8 mouse cellular contexts compared by ENCODE assay signal in the genomic region with DNA sequence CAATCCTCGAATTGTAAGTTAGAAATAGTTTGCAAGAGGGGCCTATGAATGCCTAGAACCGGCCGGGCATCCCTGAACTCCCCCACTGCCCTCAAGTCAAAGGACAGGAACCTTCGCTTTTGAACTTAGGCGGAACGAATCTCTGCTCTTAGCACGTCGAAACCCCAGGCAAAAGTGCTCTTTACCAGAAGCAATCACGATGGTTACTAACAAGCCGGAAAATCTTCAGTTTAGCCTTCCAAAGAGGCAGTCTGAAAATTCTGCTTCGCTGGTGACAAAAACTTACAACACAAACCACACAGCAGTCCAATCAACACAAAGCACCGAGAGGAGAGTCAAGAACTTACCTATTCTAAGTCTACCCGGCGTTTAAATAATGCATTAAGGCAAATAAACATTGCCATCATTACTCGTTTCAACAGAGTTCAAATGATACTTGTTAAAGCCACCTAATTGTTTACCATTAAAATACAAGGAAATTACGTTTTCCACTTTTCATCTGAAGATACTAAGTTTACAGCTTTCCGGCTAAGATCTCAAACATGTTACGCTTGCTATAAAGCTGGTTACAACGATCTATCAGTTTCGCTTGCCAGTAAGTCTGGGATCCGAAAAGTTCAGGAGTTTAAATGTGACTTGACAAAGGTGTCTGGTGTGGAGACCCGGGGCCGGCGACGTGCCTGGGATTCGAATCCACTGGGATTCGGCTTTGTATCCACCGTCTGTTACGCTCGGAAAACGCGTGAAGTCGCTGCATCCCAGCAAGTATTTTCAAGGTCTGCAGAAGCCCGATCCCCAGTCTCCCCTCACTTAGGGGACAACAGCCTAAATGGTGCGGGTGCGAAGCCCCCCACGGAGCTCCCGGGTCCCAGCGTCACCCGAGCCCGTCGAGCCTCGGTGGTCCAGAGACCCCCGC. TPM values are rescaled to one million over a fixed set of nuclear protein-coding genes. Genes with fewer than 3 reads are reported as not detected.
A peak's percentile ranks its signal among the peaks of the same experiment; 100 is the strongest.
DNase-seq lines count a peak whose midpoint lies in the region; ATAC-seq and TF ChIP-seq lines count a peak whose summit lies in the region.

No protein-coding gene starts in this region.

- H3K4me1 ChIP-seq in embryonic facial prominence, embryonic 12.5 days = peaks cover 23% of the 10 kb centered on the region; the same call in 1 of the 2 replicates
- H3K4me1 ChIP-seq in heart, embryonic 12.5 days (replicated peaks) = peaks cover 11% of the 10 kb centered on the region; the same call in 1 of the 2 replicates
- peaks cover 13% of the 10 kb centered on the region for H3K4me1 ChIP-seq in kidney, embryonic 16.5 days (ENCODE audit: insufficient read depth, low read length)
- H3K4me1 ChIP-seq in liver, embryonic 11.5 days (replicated peaks; ENCODE audit: control insufficient read depth, insufficient read depth, low read length) = peaks cover 10% of the 10 kb centered on the region
- H3K4me1 ChIP-seq in neural tube, embryonic 14.5 days (ENCODE audit: control insufficient read depth, insufficient read depth, low read length) = no peaks in the 10 kb centered on the region

- H3K4me2 ChIP-seq in embryonic facial prominence, embryonic 12.5 days (replicated peaks) = peak overlapping the region; percentile 67
- peak overlapping the region; percentile 84 for H3K4me2 ChIP-seq in heart, embryonic 12.5 days
- H3K4me2 ChIP-seq in kidney, embryonic 16.5 days (replicated peaks; ENCODE audit: low read depth, low read length) = peak overlapping the region; percentile 79
- peak overlapping the region; percentile 64 for H3K4me2 ChIP-seq in liver, embryonic 11.5 days
- H3K4me2 ChIP-seq in neural tube, embryonic 14.5 days (ENCODE audit: low read depth, low read length) = peak overlapping the region; percentile 58

- H3K79me3 ChIP-seq in C2C12 (ENCODE audit: low read depth) = peaks cover 49% of the 10 kb centered on the region

- under 1% methylated on average over 44 of the region's 44 CpGs for WGBS in embryonic facial prominence, embryonic 12.5 days
- WGBS in heart, embryonic 12.5 days = under 1% methylated on average over 44 of the region's 44 CpGs
- WGBS in kidney, embryonic 16.5 days = under 1% methylated on average over 44 of the region's 44 CpGs
- WGBS in liver, embryonic 11.5 days = 2% methylated on average over 44 of the region's 44 CpGs
- WGBS in neural tube, embryonic 14.5 days = under 1% methylated on average over 44 of the region's 44 CpGs

- H3K27ac ChIP-seq in embryonic facial prominence, embryonic 12.5 days = peak overlapping the region; percentile 95
- peak overlapping the region; percentile 85 for H3K27ac ChIP-seq in heart, embryonic 12.5 days (ENCODE audit: poor library complexity, severe bottlenecking)
- peak overlapping the region; percentile 90 for H3K27ac ChIP-seq in kidney, embryonic 16.5 days (ENCODE audit: low read length)
- peak overlapping the region; percentile 82 for H3K27ac ChIP-seq in liver, embryonic 11.5 days (ENCODE audit: low read depth, low read length)
- peak overlapping the region; percentile 82 for H3K27ac ChIP-seq in neural tube, embryonic 14.5 days (ENCODE audit: low read depth, low read length)

- no peak; the same call in 1 of the 2 replicates for ATAC-seq in embryonic facial prominence, embryonic 12.5 days (ENCODE audit: insufficient number of reproducible peaks, insufficient read depth, low FRiP score, low TSS enrichment)
- ATAC-seq in heart, embryonic 12.5 days (ENCODE audit: insufficient number of reproducible peaks, low FRiP score) = no peak; the same call in 1 of the 2 replicates
- ATAC-seq in kidney, embryonic 16.5 days (ENCODE audit: low FRiP score, low TSS enrichment) = no peak
- no peak; the same call in 1 of the 2 replicates for ATAC-seq in liver, embryonic 11.5 days (replicated peaks; ENCODE audit: low FRiP score)
- no peak; the same call in 1 of the 2 replicates for ATAC-seq in neural tube, embryonic 14.5 days (ENCODE audit: low read depth)

- H3K79me2 ChIP-seq in C2C12 (ENCODE audit: control insufficient read depth, insufficient read depth) = peaks cover 55% of the 10 kb centered on the region

- peak; percentile 31 to 37 for DNase-seq in adrenal gland, adult 18-20 months (ENCODE audit: low spot score in 2 of 2)
- DNase-seq in liver, embryonic 11.5 days (ENCODE audit: low spot score) = peak; percentile 32
- peak; percentile 49 to 68 for DNase-seq in urinary bladder, postnatal 4 days (ENCODE audit: low spot score in 2 of 2)

- no peaks in the 10 kb centered on the region for H3K9me3 ChIP-seq in embryonic facial prominence, embryonic 12.5 days
- H3K9me3 ChIP-seq in heart, embryonic 12.5 days (replicated peaks) = no peaks in the 10 kb centered on the region
- peaks cover 3% of the 10 kb centered on the region; the same call in 1 of the 2 replicates for H3K9me3 ChIP-seq in kidney, embryonic 16.5 days (ENCODE audit: low read length)
- 0 out of 2 replicates have a peak, but pooled peaks cover 3% of the 10 kb centered on the region for H3K9me3 ChIP-seq in liver, embryonic 11.5 days (ENCODE audit: control insufficient read depth, low read length)
- no peaks in the 10 kb centered on the region for H3K9me3 ChIP-seq in neural tube, embryonic 14.5 days (ENCODE audit: control insufficient read depth, low read length)

- peak overlapping the region; percentile 76 for H3K9ac ChIP-seq in embryonic facial prominence, embryonic 12.5 days
- peak overlapping the region; percentile 83 for H3K9ac ChIP-seq in heart, embryonic 12.5 days
- peak overlapping the region; percentile 94 for H3K9ac ChIP-seq in kidney, embryonic 16.5 days (replicated peaks; ENCODE audit: low read length)
- H3K9ac ChIP-seq in liver, embryonic 11.5 days (ENCODE audit: low read depth, low read length) = peak overlapping the region; percentile 91
- peak overlapping the region; percentile 81 for H3K9ac ChIP-seq in neural tube, embryonic 14.5 days (replicated peaks; ENCODE audit: low read depth, low read length)

- no peaks in the 10 kb centered on the region for H3K27me3 ChIP-seq in C2C12 (ENCODE audit: control insufficient read depth, insufficient read depth, insufficient read length)
- H3K27me3 ChIP-seq in embryonic facial prominence, embryonic 12.5 days = no peaks in the 10 kb centered on the region
- H3K27me3 ChIP-seq in heart, embryonic 12.5 days (replicated peaks) = no peaks in the 10 kb centered on the region
- H3K27me3 ChIP-seq in kidney, embryonic 16.5 days (ENCODE audit: insufficient read depth, low read length) = no peaks in the 10 kb centered on the region
- H3K27me3 ChIP-seq in liver, embryonic 11.5 days (replicated peaks; ENCODE audit: control insufficient read depth, insufficient read depth, low read length) = no peaks in the 10 kb centered on the region
- H3K27me3 ChIP-seq in neural tube, embryonic 14.5 days (ENCODE audit: control insufficient read depth, insufficient read depth, low read length) = no peaks in the 10 kb centered on the region

- peak overlapping the region; percentile 78 for H3K4me3 ChIP-seq in C2C12 (ENCODE audit: insufficient read depth, poor library complexity, severe bottlenecking)
- H3K4me3 ChIP-seq in embryonic facial prominence, embryonic 12.5 days = peak overlapping the region; percentile 75
- peak overlapping the region; percentile 69 for H3K4me3 ChIP-seq in heart, embryonic 12.5 days
- H3K4me3 ChIP-seq in kidney, embryonic 16.5 days (ENCODE audit: low read length) = peak overlapping the region; percentile 82
- peak overlapping the region; percentile 78 for H3K4me3 ChIP-seq in liver, embryonic 11.5 days (ENCODE audit: low read depth, low read length)
- H3K4me3 ChIP-seq in neural tube, embryonic 14.5 days (ENCODE audit: low read depth, low read length) = peak overlapping the region; percentile 72

- TF ChIP-seq CTCF in C2C12 (IDR thresholded peaks at IDR 0.05; ENCODE audit: control insufficient read depth, insufficient read depth, insufficient read length) = peak; percentile 23

- peaks cover 3% of the 10 kb centered on the region for H3K36me3 ChIP-seq in C2C12 (ENCODE audit: control insufficient read depth, insufficient read depth)
- H3K36me3 ChIP-seq in embryonic facial prominence, embryonic 12.5 days = no peaks in the 10 kb centered on the region
- no peaks in the 10 kb centered on the region for H3K36me3 ChIP-seq in heart, embryonic 12.5 days
- no peaks in the 10 kb centered on the region for H3K36me3 ChIP-seq in kidney, embryonic 16.5 days (ENCODE audit: insufficient read depth, low read length)
- no peaks in the 10 kb centered on the region for H3K36me3 ChIP-seq in liver, embryonic 11.5 days (ENCODE audit: control insufficient read depth, insufficient read depth, low read length)
- H3K36me3 ChIP-seq in neural tube, embryonic 14.5 days (ENCODE audit: control insufficient read depth, insufficient read depth, low read length) = no peaks in the 10 kb centered on the region

- H3ac ChIP-seq in C2C12 (ENCODE audit: control insufficient read depth, insufficient read length, low read depth) = peak overlapping the region; percentile 85

TF ChIP-seq in C2C12, 6 proteins besides CTCF, POLR2A, EP300 and RAD21:
- TF ChIP-seq MAX (IDR thresholded peaks at IDR 0.05) (no peak), MYOD1 (IDR thresholded peaks at IDR 0.05; ENCODE audit: control insufficient read depth, insufficient read length, low read depth) (no peak), CEBPB (IDR thresholded peaks at IDR 0.05; ENCODE audit: low read depth) (no peak), MYOG (IDR thresholded peaks at IDR 0.05; ENCODE audit: control insufficient read depth, extremely low read depth, insufficient read length) (no peak), FOSL1 (IDR thresholded peaks at IDR 0.05; ENCODE audit: insufficient read depth, low read length, poor library complexity, severe bottlenecking) (no peak)

RNA-seq across cellular contexts. Expression of a gene that starts 0.8 kb away (rescaled TPM):
- polyA plus RNA-seq in C2C12 (2012; fragmentation: generic; extraction: Trizol) = 29.0 TPM
- total RNA-seq in adrenal gland, adult 18-20 months (2021) = 1 to 10 TPM; 1.1 to 2.8 TPM
- polyA plus RNA-seq in embryonic facial prominence, embryonic 12.5 days (2016; fragmentation: Nextera tagmentation; extraction: Ambion mirVana) = 77.0 and 82.5 TPM in 2 replicates
- polyA plus RNA-seq in heart, embryonic 12.5 days (2016; fragmentation: Nextera tagmentation; extraction: Ambion mirVana) = 33.9 and 34.6 TPM in 2 replicates
- 38.4 and 51.5 TPM in 2 replicates for polyA plus RNA-seq in kidney, embryonic 16.5 days (2015; fragmentation: Nextera tagmentation; extraction: Ambion mirVana)
- 41.8 and 46.2 TPM in 2 replicates for polyA plus RNA-seq in liver, embryonic 11.5 days (2014; fragmentation: Nextera tagmentation; extraction: Ambion mirVana)
- 15.6 and 22.9 TPM in 2 replicates for polyA plus RNA-seq in neural tube, embryonic 14.5 days (2014; fragmentation: Nextera tagmentation; extraction: Ambion mirVana)

RNA-seq across cellular contexts. Expression of a gene that starts 18.1 kb away (rescaled TPM):
- 0.20 TPM for polyA plus RNA-seq in C2C12 (2012; fragmentation: generic; extraction: Trizol)
- not detected for total RNA-seq in adrenal gland, adult 18-20 months (2021)
- 0.36 and 0.51 TPM in 2 replicates for polyA plus RNA-seq in embryonic facial prominence, embryonic 12.5 days (2016; fragmentation: Nextera tagmentation; extraction: Ambion mirVana)
- polyA plus RNA-seq in heart, embryonic 12.5 days (2016; fragmentation: Nextera tagmentation; extraction: Ambion mirVana) = not detected in 2 replicates
- 0.11 TPM in 1 of 2 replicates, not detected in the other for polyA plus RNA-seq in kidney, embryonic 16.5 days (2015; fragmentation: Nextera tagmentation; extraction: Ambion mirVana)
- 0.44 and 0.45 TPM in 2 replicates for polyA plus RNA-seq in liver, embryonic 11.5 days (2014; fragmentation: Nextera tagmentation; extraction: Ambion mirVana)
- polyA plus RNA-seq in neural tube, embryonic 14.5 days (2014; fragmentation: Nextera tagmentation; extraction: Ambion mirVana) = 0.12 TPM in 1 of 2 replicates, not detected in the other
